Mouse (Mus musculus) spleen, adult 2 months (tissue): ENCODE measurements around the gene Txnrd2. TPM values are rescaled to one million over a fixed set of nuclear protein-coding genes. Genes with fewer than 3 reads are reported as not detected.

Source experiments
- DNase-seq, 2 experiments: peaks; one replicate each; pipeline versions ENCODE4 v3.0.0 to v3.0.0-alpha.2; 2012 to 2021; ENCODE audit warnings: low spot score in 2 of 2, low read depth in 1 of 2
- H3K27ac ChIP-seq: fragments of 200-500 bp; 2 replicates; pipeline ENCODE4 v1.5.1; 2012; ENCODE audit warnings: low read length, inconsistent platforms; ENCODE audit not compliant: insufficient read depth
- H3K27me3 ChIP-seq: fragments of 200-500 bp; 2 replicates; pipeline ENCODE4 v1.6.1; 2012; ENCODE audit warnings: mild to moderate bottlenecking, moderate library complexity, low read length, inconsistent platforms; ENCODE audit not compliant: control insufficient read depth, insufficient read depth
- H3K36me3 ChIP-seq: fragments of 200-500 bp; 2 replicates; pipeline ENCODE4 v1.6.1; 2012; ENCODE audit warnings: mild to moderate bottlenecking, low read length, inconsistent platforms; ENCODE audit not compliant: control insufficient read depth, insufficient read depth
- H3K4me1 ChIP-seq: fragments of 200-500 bp; 2 replicates; pipeline ENCODE4 v1.6.1; 2011; ENCODE audit warnings: inconsistent platforms; ENCODE audit not compliant: control insufficient read depth, insufficient read depth, insufficient read length
- H3K4me3 ChIP-seq: fragments of 200-500 bp; 2 replicates; pipeline ENCODE4 v1.5.1; 2011; ENCODE audit warnings: mild to moderate bottlenecking, inconsistent platforms; ENCODE audit not compliant: insufficient read depth, insufficient read length; ENCODE audit errors: extremely low read depth
- CTCF ChIP-seq: fragments of 200-500 bp; IDR thresholded peaks from 2 replicates; pipeline ENCODE4 v1.5.1; 2011; ENCODE audit warnings: mild to moderate bottlenecking, inconsistent platforms; ENCODE audit not compliant: insufficient read depth, insufficient read length, insufficient replicate concordance; ENCODE audit errors: extremely low read depth
- POLR2A ChIP-seq: fragments of 200-500 bp; IDR thresholded peaks from 2 replicates; pipeline ENCODE4 v1.6.1; 2011; ENCODE audit warnings: low read depth, low read length, inconsistent platforms
- WGBS: fragments of 180-500 bp; shearing (Covaris S2); methylation state at CpG from one replicate; pipeline ENCODE4 v1.1.7; 2018; 5-methylcytosine and 5-hydroxymethylcytosine counted together
- polyA plus RNA-seq: library from polyadenylated mRNA; depleted of rRNA; stranded (reverse); fragments of >200 nt; gene quantifications from 2 replicates; pipeline ENCODE4 v1.2.3, GENCODE M21; 2012

The Txnrd2 gene
- polyA plus RNA-seq, 1 experiment: 29.0 TPM

DNA sequence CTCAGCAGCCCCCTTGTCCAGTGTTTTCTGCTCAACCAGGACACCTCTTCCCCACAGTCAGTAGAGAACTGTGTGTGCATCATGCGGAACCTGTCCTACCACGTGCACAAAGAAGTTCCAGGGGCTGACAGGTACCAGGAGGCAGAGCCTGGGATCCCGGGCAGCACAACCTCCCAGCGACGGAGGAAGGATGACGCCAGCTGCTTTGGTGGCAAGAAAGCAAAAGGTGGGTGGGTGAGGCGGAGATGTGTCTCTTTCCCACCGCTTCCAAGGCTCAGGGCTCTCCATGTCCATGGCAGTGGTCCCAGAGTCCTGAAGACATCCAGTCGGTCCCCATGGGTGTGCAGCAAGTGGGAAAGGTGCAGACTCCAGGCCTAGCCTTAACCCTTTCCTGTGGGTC lies 26.2 kb upstream of the Txnrd2 start:
- H3K4me1 ChIP-seq: no peaks in the 10 kb centered on the region
- TF ChIP-seq POLR2A (no peak), CTCF (no peak)
- H3K27me3 ChIP-seq: no peaks in the 10 kb centered on the region
- H3K36me3 ChIP-seq: peaks cover 8% of the 10 kb centered on the region
- no peak overlapping the region for H3K4me3 ChIP-seq
- no peak overlapping the region for H3K27ac ChIP-seq
- DNase-seq: no peak
- 89% methylated on average over 9 of the region's 9 CpGs for WGBS

DNA sequence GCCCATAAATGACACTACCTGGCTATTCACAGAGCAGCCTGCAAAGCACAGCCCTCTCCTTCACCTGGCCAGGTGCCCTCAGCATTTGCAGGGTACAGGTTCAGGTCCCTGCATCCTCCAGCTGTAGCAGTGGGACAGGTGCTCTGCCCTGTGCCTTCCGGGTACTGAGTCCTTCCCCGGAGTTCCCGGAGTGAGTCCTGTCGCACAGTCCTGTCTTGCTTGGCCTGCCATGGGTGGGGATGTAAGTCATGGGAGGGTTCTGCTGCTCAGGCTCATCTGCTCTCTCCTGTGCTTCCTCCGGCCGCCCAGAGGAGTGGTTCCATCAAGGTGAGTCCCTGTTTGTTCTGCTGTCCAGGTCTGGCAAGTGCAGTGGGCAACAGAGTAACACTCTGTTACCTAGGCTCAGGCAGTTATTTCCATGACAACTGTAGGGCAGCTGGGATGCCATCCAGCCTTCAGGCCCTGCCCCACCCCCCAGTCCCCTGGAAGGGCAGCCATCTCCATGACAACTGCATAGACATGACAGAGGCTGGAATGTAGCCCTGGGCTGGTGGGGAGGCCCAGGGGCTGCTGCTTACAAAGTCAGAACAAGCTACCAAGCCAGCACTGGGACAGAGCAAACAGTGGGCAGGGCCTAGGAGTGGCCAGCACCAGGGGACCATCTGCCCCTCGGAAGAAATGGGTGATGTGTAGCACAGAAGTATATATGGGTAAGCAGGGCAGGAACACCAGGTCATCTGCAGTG lies 25.5 kb upstream of the Txnrd2 start:
- Histone ChIP-seq H3K4me1 (no peaks in the 10 kb centered on the region), H3K27ac (no peak overlapping the region), H3K4me3 (no peak overlapping the region), H3K27me3 (no peaks in the 10 kb centered on the region), H3K36me3 (peaks cover 8% of the 10 kb centered on the region)
- WGBS: 91% methylated on average over 7 of the region's 7 CpGs
- TF ChIP-seq POLR2A (no peak), CTCF (no peak)
- DNase-seq: no peak

DNA sequence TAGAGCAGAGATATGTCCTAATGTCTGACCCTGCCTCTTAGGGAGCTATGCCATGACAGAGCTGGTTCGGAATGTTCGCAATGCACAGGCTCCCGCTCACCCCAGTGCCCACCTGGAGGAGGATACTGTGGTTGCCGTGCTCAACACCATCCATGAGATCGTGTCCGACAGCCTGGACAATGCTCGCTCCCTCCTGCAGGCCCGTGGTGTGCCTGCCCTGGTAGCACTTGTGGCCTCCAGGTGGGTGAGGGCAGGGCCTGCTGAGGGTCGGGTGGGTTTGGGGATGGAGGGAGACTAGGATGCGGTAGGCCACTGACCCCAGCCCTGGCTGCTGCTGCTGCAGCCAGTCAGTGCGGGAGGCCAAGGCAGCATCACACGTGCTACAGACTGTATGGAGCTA lies 22.9 kb upstream of the Txnrd2 start:
- TF ChIP-seq CTCF: no peak
- Histone ChIP-seq H3K27me3 (no peaks in the 10 kb centered on the region), H3K36me3 (peaks cover 9% of the 10 kb centered on the region), H3K4me3 (no peak overlapping the region), H3K27ac (no peak overlapping the region), H3K4me1 (no peaks in the 10 kb centered on the region)
- 94% methylated on average over 12 of the region's 12 CpGs for WGBS
- no peak for DNase-seq

DNA sequence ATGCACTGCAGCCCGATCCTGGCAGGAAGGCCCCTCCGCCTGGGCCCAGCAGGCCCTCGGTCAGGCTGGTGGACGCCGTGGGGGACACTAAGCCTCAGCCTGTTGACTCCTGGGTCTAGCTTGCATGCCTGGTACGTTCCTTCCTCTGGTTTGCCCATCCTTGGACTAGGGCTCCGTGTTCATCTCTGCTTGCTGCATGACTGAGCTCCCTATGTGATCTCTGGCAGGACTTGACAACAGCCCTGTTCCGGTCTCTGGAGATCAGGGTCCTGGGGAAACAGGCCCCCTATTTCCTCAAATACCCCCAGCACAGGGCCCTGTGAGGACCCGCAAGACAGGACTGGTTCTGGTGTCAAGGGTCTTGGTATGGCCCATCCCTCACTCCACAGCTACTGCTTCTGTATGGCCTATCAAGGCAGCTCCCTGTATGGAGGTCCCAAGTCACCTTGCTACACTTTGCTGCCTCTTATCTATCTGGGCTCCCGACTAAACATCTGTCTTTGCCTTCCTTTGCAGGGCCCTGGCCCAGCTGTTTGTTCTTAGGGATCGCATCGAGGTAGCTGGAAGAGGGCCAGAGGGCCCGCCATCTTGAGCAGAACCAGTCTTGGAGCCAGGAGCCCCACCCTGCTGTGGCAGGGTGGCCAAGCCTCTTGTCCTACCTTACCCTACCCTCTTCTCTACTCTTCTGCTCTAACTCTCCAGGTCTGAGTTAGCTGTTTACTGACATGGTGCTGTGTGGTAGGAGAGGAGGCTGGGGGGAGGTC lies 20.9 kb upstream of the Txnrd2 start:
- TF ChIP-seq CTCF (no peak), POLR2A (no peak)
- H3K4me3 ChIP-seq: no peak overlapping the region
- H3K36me3 ChIP-seq: peaks cover 11% of the 10 kb centered on the region
- H3K27ac ChIP-seq: no peak overlapping the region
- no peaks in the 10 kb centered on the region for H3K4me1 ChIP-seq
- no peak for DNase-seq
- H3K27me3 ChIP-seq: no peaks in the 10 kb centered on the region
- 84% methylated on average over 13 of the region's 13 CpGs for WGBS

DNA sequence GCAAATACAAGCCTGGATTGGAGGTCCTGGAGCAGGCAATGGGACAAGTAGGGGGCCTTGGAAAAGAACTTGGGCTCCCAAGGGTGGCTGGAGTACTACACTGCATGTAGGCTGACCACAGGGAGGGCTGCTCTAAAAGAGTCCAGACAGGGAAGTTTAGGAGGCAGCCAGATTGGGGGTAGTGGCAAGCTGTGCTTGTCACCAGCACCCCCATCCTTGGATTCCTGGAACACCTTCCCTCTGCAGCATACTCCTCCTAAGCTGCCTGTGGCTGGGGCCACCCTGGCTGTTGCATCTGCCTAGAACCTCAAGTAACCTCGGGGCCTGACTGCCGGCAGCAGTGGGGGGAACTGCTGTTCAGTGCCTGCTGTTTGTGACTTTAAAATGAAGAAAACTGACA lies 20.3 kb upstream of the Txnrd2 start:
- TF ChIP-seq POLR2A (no peak), CTCF (no peak)
- no peak for DNase-seq
- H3K36me3 ChIP-seq: peaks cover 13% of the 10 kb centered on the region
- no peaks in the 10 kb centered on the region for H3K4me1 ChIP-seq
- no peak overlapping the region for H3K27ac ChIP-seq
- 61% methylated on average over 2 of the region's 2 CpGs for whole genome bisulfite sequencing
- no peak overlapping the region for H3K4me3 ChIP-seq
- no peaks in the 10 kb centered on the region for H3K27me3 ChIP-seq

DNA sequence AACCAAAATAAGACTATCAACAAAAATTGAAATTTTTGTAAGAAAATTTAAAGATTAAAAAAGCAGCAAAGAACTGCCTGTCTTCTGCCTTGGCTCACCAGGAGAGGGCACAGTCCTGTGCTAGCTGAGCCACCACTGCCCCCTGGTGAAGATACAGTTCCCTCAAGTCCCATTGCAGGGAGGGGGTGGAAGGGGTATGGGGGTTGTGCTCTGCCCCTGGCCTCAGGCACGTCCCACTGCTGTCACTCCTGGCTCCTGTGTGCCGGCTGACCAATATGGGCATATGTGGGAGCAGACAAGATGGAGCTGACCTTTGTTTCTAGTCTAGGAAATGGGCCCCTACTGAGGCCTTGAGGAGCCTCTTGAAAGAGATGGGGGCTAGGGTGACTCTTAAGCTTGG lies 19.9 kb upstream of the Txnrd2 start:
- H3K4me3 ChIP-seq: no peak overlapping the region
- peaks cover 13% of the 10 kb centered on the region for H3K36me3 ChIP-seq
- WGBS: 19% methylated on average over 2 of the region's 2 CpGs
- TF ChIP-seq POLR2A (no peak), CTCF (peak; percentile 65; the same call in 1 of the 2 replicates)
- H3K4me1 ChIP-seq: peaks cover 1% of the 10 kb centered on the region; the same call in 1 of the 2 replicates
- H3K27ac ChIP-seq: no peak overlapping the region
- DNase-seq: peak in 1 of 2 experiments; percentile 48
- H3K27me3 ChIP-seq: no peaks in the 10 kb centered on the region

DNA sequence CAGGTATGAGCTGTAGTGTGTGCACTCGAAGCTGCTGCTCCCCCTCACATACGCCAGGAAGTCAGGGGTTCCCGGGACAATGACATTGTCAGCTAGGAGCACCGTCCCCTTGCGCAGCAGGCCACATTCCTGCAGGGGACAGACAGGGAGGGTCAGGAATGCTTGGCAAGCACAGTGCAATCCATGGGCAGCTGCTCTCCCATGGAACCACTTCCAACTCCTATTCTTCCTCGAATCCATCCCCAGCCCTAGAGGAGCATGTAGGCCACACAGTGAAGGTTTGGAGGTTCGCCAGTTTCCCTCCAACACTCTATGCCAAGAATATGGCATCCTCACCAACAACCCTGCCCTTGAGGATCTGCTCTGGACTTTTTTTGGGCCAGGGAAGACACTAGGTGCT lies 18.3 kb upstream of the Txnrd2 start:
- DNase-seq: no peak
- Histone ChIP-seq H3K27ac (no peak overlapping the region), H3K4me3 (no peak overlapping the region), H3K27me3 (no peaks in the 10 kb centered on the region), H3K36me3 (peaks cover 11% of the 10 kb centered on the region), H3K4me1 (peaks cover 12% of the 10 kb centered on the region)
- TF ChIP-seq CTCF (no peak), POLR2A (no peak)
- 94% methylated on average over 7 of the region's 7 CpGs for WGBS
